Mouse (Mus musculus): Measurements from ENCODE around the gene Sc5d. TPM values are rescaled to one million over a fixed set of nuclear protein-coding genes. Genes with fewer than 3 reads are reported as not detected.

The Sc5d gene
- polyA plus RNA-seq, 1 experiment from 2014 or later: 61.9 TPM

- Histone ChIP-seq H3K4me2 (ENCODE audit: low read length) (no peak overlapping the region), H3K4me3 (ENCODE audit: low read depth, low read length) (no peak overlapping the region), H3K36me3 (ENCODE audit: control insufficient read depth, insufficient read depth, low read length) (no peaks in the 10 kb centered on the region), H3K9ac (ENCODE audit: low read length) (no peak overlapping the region), H3K27ac (ENCODE audit: low read depth, low read length) (no peak overlapping the region), H3K9me3 (replicated peaks; ENCODE audit: control insufficient read depth, low read length) (no peaks in the 10 kb centered on the region), H3K27me3 (replicated peaks; ENCODE audit: control insufficient read depth, insufficient read depth, low read length) (no peaks in the 10 kb centered on the region), H3K4me1 (ENCODE audit: control insufficient read depth, insufficient read depth, low read length) (no peaks in the 10 kb centered on the region)
- 93% methylated on average over 3 of the region's 3 CpGs for WGBS
- no peak for DNase-seq (ENCODE audit: low spot score)
- no peak for ATAC-seq
Measured at GRCm38 (mm10) chr9:42270617-42271016, 6.6 kb upstream of the Sc5d start.

GRCm38 (mm10) chr9:42270081-42270480 lies 6.0 kb upstream of the Sc5d start:
- Histone ChIP-seq H3K4me1 (ENCODE audit: control insufficient read depth, insufficient read depth, low read length) (peaks cover 3% of the 10 kb centered on the region), H3K27me3 (replicated peaks; ENCODE audit: control insufficient read depth, insufficient read depth, low read length) (no peaks in the 10 kb centered on the region), H3K9me3 (replicated peaks; ENCODE audit: control insufficient read depth, low read length) (no peaks in the 10 kb centered on the region), H3K27ac (ENCODE audit: low read depth, low read length) (no peak overlapping the region), H3K36me3 (ENCODE audit: control insufficient read depth, insufficient read depth, low read length) (no peaks in the 10 kb centered on the region), H3K4me2 (ENCODE audit: low read length) (no peak overlapping the region), H3K4me3 (ENCODE audit: low read depth, low read length) (no peak overlapping the region), H3K9ac (ENCODE audit: low read length) (no peak overlapping the region)
- DNase-seq (ENCODE audit: low spot score) (no peak), ATAC-seq (no peak)
- 90% methylated on average over 5 of the region's 5 CpGs for WGBS

- Histone ChIP-seq H3K9ac (ENCODE audit: low read length) (no peak overlapping the region), H3K27ac (ENCODE audit: low read depth, low read length) (no peak overlapping the region), H3K27me3 (replicated peaks; ENCODE audit: control insufficient read depth, insufficient read depth, low read length) (no peaks in the 10 kb centered on the region), H3K4me1 (ENCODE audit: control insufficient read depth, insufficient read depth, low read length) (peaks cover 10% of the 10 kb centered on the region), H3K9me3 (replicated peaks; ENCODE audit: control insufficient read depth, low read length) (no peaks in the 10 kb centered on the region), H3K36me3 (ENCODE audit: control insufficient read depth, insufficient read depth, low read length) (no peaks in the 10 kb centered on the region), H3K4me3 (ENCODE audit: low read depth, low read length) (no peak overlapping the region), H3K4me2 (ENCODE audit: low read length) (no peak overlapping the region)
- ATAC-seq (no peak), DNase-seq (ENCODE audit: low spot score) (no peak)
- WGBS: 84% methylated on average over 5 of the region's 5 CpGs
Measured at GRCm38 (mm10) chr9:42268371-42268770, 4.3 kb upstream of the Sc5d start.

- Histone ChIP-seq H3K4me3 (ENCODE audit: low read depth, low read length) (no peak overlapping the region), H3K4me1 (ENCODE audit: control insufficient read depth, insufficient read depth, low read length) (peaks cover 27% of the 10 kb centered on the region), H3K27me3 (replicated peaks; ENCODE audit: control insufficient read depth, insufficient read depth, low read length) (no peaks in the 10 kb centered on the region), H3K4me2 (ENCODE audit: low read length) (no peak overlapping the region), H3K9ac (ENCODE audit: low read length) (peak overlapping the region; percentile 32; the same call in 1 of the 2 replicates), H3K27ac (ENCODE audit: low read depth, low read length) (no peak overlapping the region), H3K36me3 (ENCODE audit: control insufficient read depth, insufficient read depth, low read length) (peaks cover 3% of the 10 kb centered on the region; the same call in 1 of the 2 replicates), H3K9me3 (replicated peaks; ENCODE audit: control insufficient read depth, low read length) (no peaks in the 10 kb centered on the region)
- DNase-seq (ENCODE audit: low spot score): peak; percentile 12
- WGBS: 86% methylated on average over 4 of the region's 4 CpGs
- no peak for ATAC-seq
Measured at GRCm38 (mm10) chr9:42265309-42265708, 1.3 kb upstream of the Sc5d start.

- peak; percentile 63 for ATAC-seq
- Histone ChIP-seq H3K36me3 (ENCODE audit: control insufficient read depth, insufficient read depth, low read length) (peaks cover 14% of the 10 kb centered on the region), H3K4me3 (ENCODE audit: low read depth, low read length) (peak overlapping the region; percentile 80), H3K4me1 (ENCODE audit: control insufficient read depth, insufficient read depth, low read length) (peaks cover 27% of the 10 kb centered on the region), H3K9ac (ENCODE audit: low read length) (peak overlapping the region; percentile 89), H3K4me2 (ENCODE audit: low read length) (peak overlapping the region; percentile 78), H3K27ac (ENCODE audit: low read depth, low read length) (peak overlapping the region; percentile 86), H3K27me3 (replicated peaks; ENCODE audit: control insufficient read depth, insufficient read depth, low read length) (no peaks in the 10 kb centered on the region), H3K9me3 (replicated peaks; ENCODE audit: control insufficient read depth, low read length) (no peaks in the 10 kb centered on the region)
- WGBS: under 1% methylated on average over 18 of the region's 18 CpGs
- peak; percentile 20 for DNase-seq (ENCODE audit: low spot score)
Measured at GRCm38 (mm10) chr9:42263709-42264111, 346 bp downstream of the Sc5d start.

- H3K27ac ChIP-seq (ENCODE audit: low read depth, low read length): no peak overlapping the region
- WGBS: 94% methylated on average over 5 of the region's 5 CpGs
- peaks cover 27% of the 10 kb centered on the region for H3K4me1 ChIP-seq (ENCODE audit: control insufficient read depth, insufficient read depth, low read length)
- H3K27me3 ChIP-seq (replicated peaks; ENCODE audit: control insufficient read depth, insufficient read depth, low read length): no peaks in the 10 kb centered on the region
- H3K36me3 ChIP-seq (ENCODE audit: control insufficient read depth, insufficient read depth, low read length): peaks cover 45% of the 10 kb centered on the region
- H3K9me3 ChIP-seq (replicated peaks; ENCODE audit: control insufficient read depth, low read length): no peaks in the 10 kb centered on the region
- DNase-seq (ENCODE audit: low spot score) (no peak), ATAC-seq (no peak)
- no peak overlapping the region for H3K4me3 ChIP-seq (ENCODE audit: low read depth, low read length)
- no peak overlapping the region for H3K4me2 ChIP-seq (ENCODE audit: low read length)
- no peak overlapping the region for H3K9ac ChIP-seq (ENCODE audit: low read length)
Measured at GRCm38 (mm10) chr9:42260481-42260880, 3.6 kb downstream of the Sc5d start.

- 85% methylated on average over 6 of the region's 6 CpGs for WGBS
Measured at GRCm38 (mm10) chr9:42249112-42249511, 14.9 kb downstream of the Sc5d start.

GRCm38 (mm10) chr9:42246688-42247087 lies 17.4 kb downstream of the Sc5d start:
- WGBS: 91% methylated on average over 6 of the region's 6 CpGs
- ATAC-seq (no peak), DNase-seq (ENCODE audit: low spot score) (no peak)
- Histone ChIP-seq H3K4me2 (ENCODE audit: low read length) (no peak overlapping the region), H3K9me3 (replicated peaks; ENCODE audit: control insufficient read depth, low read length) (no peaks in the 10 kb centered on the region), H3K27me3 (replicated peaks; ENCODE audit: control insufficient read depth, insufficient read depth, low read length) (no peaks in the 10 kb centered on the region), H3K4me3 (ENCODE audit: low read depth, low read length) (no peak overlapping the region), H3K27ac (ENCODE audit: low read depth, low read length) (no peak overlapping the region), H3K4me1 (ENCODE audit: control insufficient read depth, insufficient read depth, low read length) (no peaks in the 10 kb centered on the region), H3K36me3 (ENCODE audit: control insufficient read depth, insufficient read depth, low read length) (peaks cover 3% of the 10 kb centered on the region; the same call in 1 of the 2 replicates), H3K9ac (ENCODE audit: low read length) (no peak overlapping the region)

More at GRCm38 (mm10) chr9:42249112-42249511, 14.9 kb downstream of the Sc5d start:
- Histone ChIP-seq H3K27ac (ENCODE audit: low read depth, low read length) (no peak overlapping the region), H3K36me3 (ENCODE audit: control insufficient read depth, insufficient read depth, low read length) (peaks cover 16% of the 10 kb centered on the region), H3K4me3 (ENCODE audit: low read depth, low read length) (no peak overlapping the region), H3K4me1 (ENCODE audit: control insufficient read depth, insufficient read depth, low read length) (no peaks in the 10 kb centered on the region), H3K4me2 (ENCODE audit: low read length) (no peak overlapping the region), H3K27me3 (replicated peaks; ENCODE audit: control insufficient read depth, insufficient read depth, low read length) (no peaks in the 10 kb centered on the region), H3K9ac (ENCODE audit: low read length) (no peak overlapping the region), H3K9me3 (replicated peaks; ENCODE audit: control insufficient read depth, low read length) (no peaks in the 10 kb centered on the region)
- ATAC-seq: no peak
- no peak for DNase-seq (ENCODE audit: low spot score)

- DNase-seq (ENCODE audit: low spot score) (no peak), ATAC-seq (no peak)
- H3K4me1 ChIP-seq (ENCODE audit: control insufficient read depth, insufficient read depth, low read length): peaks cover 9% of the 10 kb centered on the region
- H3K27ac ChIP-seq (ENCODE audit: low read depth, low read length): no peak overlapping the region
- no peak overlapping the region for H3K4me2 ChIP-seq (ENCODE audit: low read length)
- no peaks in the 10 kb centered on the region for H3K36me3 ChIP-seq (ENCODE audit: control insufficient read depth, insufficient read depth, low read length)
- H3K27me3 ChIP-seq (replicated peaks; ENCODE audit: control insufficient read depth, insufficient read depth, low read length): no peaks in the 10 kb centered on the region
- WGBS: 93% methylated on average over 5 of the region's 5 CpGs
- no peak overlapping the region for H3K4me3 ChIP-seq (ENCODE audit: low read depth, low read length)
- no peaks in the 10 kb centered on the region for H3K9me3 ChIP-seq (replicated peaks; ENCODE audit: control insufficient read depth, low read length)
- H3K9ac ChIP-seq (ENCODE audit: low read length): no peak overlapping the region
Measured at GRCm38 (mm10) chr9:42244173-42244572, 19.9 kb downstream of the Sc5d start.

Measured in forebrain, embryonic 14.5 days (tissue).